Mouse (Mus musculus): ENCODE measurements around the gene 3110082I17Rik.

DNA sequence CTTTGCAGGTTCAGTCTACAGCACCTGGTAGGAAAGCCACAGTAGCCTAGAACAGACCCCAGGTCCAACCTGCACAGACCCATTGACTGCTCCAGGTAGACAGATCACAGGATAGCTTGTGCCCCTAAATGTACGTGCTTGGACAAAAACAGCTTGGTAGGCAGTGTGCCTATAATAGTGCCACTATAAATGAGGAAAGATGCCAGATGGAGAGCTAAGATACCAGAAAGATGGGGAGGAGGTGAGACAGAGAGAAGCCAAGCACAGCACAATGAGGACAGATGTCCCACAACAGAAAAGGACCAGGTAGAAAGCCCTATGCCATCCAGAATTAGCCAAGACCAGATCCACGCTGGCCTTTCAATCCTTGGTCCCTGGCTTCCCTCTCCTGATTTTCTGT lies 58.2 kb downstream of the 3110082I17Rik start:
- TF ChIP-seq CTCF (IDR thresholded peaks at IDR 0.05; ENCODE audit: low read depth) (no peak), EP300 (optimal IDR thresholded peaks at IDR 0.05) (no peak)

All from stomach, postnatal 0 days (tissue).